Mouse (Mus musculus) ES-E14 (cell line): ENCODE data around the gene Akap7. TPM values are rescaled to one million over a fixed set of nuclear protein-coding genes. Genes with fewer than 3 reads are reported as not detected.

ENCODE experiments used
- DNase-seq: peaks from one replicate; pipeline ENCODE4 v3.0.0-alpha.2; 2013; ENCODE audit warnings: low read depth, low spot score
- H3K27ac ChIP-seq: 2 replicates; pipeline ENCODE4 v1.5.1; 2012; ENCODE audit warnings: low read depth, mild to moderate bottlenecking, low read length, moderate library complexity, mixed read lengths; ENCODE audit not compliant: poor library complexity, insufficient read depth, severe bottlenecking
- H3K36me3 ChIP-seq: 2 replicates; pipeline ENCODE4 v1.6.1; 2012; ENCODE audit warnings: mild to moderate bottlenecking, low read length, moderate library complexity, mixed read lengths; ENCODE audit not compliant: control insufficient read depth, poor library complexity, insufficient read depth, severe bottlenecking
- H3K4me1 ChIP-seq, 2 experiments: fragments of 150-350 bp in 1 of 2; sonication (generic) in 1 of 2; 2 replicates each; pipeline ENCODE4 v1.6.1; 2012; ENCODE audit warnings: low read length in 2 of 2, mild to moderate bottlenecking in 1 of 2, mixed read lengths in 1 of 2; ENCODE audit not compliant: control insufficient read depth in 2 of 2, insufficient read depth in 2 of 2, poor library complexity in 1 of 2
- H3K4me3 ChIP-seq, 2 experiments: fragments of 150-350 bp in 1 of 2; sonication (generic) in 1 of 2; 2 replicates each; pipeline ENCODE4 v1.5.1; 2012; ENCODE audit warnings: low read length in 2 of 2, low read depth in 1 of 2, mild to moderate bottlenecking in 1 of 2, mixed read lengths in 1 of 2; ENCODE audit not compliant: insufficient read depth in 1 of 2, poor library complexity in 1 of 2, severe bottlenecking in 1 of 2
- H3K9ac ChIP-seq: 2 replicates; pipeline ENCODE4 v1.6.1; 2012; ENCODE audit warnings: low read depth, mild to moderate bottlenecking, low read length, mixed read lengths; ENCODE audit not compliant: poor library complexity, insufficient read depth, severe bottlenecking
- H3K9me3 ChIP-seq: fragments of 150-350 bp; sonication (generic); 2 replicates; pipeline ENCODE4 v1.6.1; 2012; ENCODE audit warnings: low read depth, mild to moderate bottlenecking, low read length; ENCODE audit not compliant: control insufficient read depth, insufficient read depth
- CHD2 ChIP-seq: IDR thresholded peaks from 2 replicates; pipeline ENCODE4 v1.6.1; 2014; ENCODE audit warnings: mild to moderate bottlenecking, low read depth, low read length, inconsistent platforms
- HCFC1 ChIP-seq: IDR thresholded peaks from 2 replicates; pipeline ENCODE4 v1.6.1; 2012; ENCODE audit warnings: low read length, inconsistent platforms, borderline replicate concordance; ENCODE audit not compliant: insufficient read depth
- MAFK ChIP-seq: IDR thresholded peaks from 2 replicates; pipeline ENCODE4 v1.6.1; 2014; ENCODE audit warnings: mild to moderate bottlenecking, low read depth, low read length, inconsistent platforms; ENCODE audit not compliant: insufficient read depth
- ZC3H11A ChIP-seq: IDR thresholded peaks from 2 replicates; pipeline ENCODE4 v1.6.1; 2012; ENCODE audit warnings: low read depth, mild to moderate bottlenecking, inconsistent platforms, low read length, borderline replicate concordance
- ZNF384 ChIP-seq: IDR thresholded peaks from 2 replicates; pipeline ENCODE4 v1.6.1; 2012; ENCODE audit warnings: low read depth, low read length, inconsistent platforms
- in situ Hi-C, 2 experiments: fragments of 600-800 bp; cut with MboI; formaldehyde crosslinking; loops; one replicate each; pipeline ENCODE4 v1.15.1; 2025; ENCODE audit warnings: low sequenced_read_pairs in 2 of 2, inconsistent platforms in 1 of 2; ENCODE audit not compliant: unreplicated experiment in 2 of 2
- total RNA-seq: library from RNA; depleted of rRNA; stranded (reverse); fragments of 300-350 nt; gene quantifications from 2 replicates; pipeline ENCODE4 v1.2.3, GENCODE M21; 2012

Gene Akap7
- total RNA-seq, 1 experiment, result 12.8 TPM

DNA sequence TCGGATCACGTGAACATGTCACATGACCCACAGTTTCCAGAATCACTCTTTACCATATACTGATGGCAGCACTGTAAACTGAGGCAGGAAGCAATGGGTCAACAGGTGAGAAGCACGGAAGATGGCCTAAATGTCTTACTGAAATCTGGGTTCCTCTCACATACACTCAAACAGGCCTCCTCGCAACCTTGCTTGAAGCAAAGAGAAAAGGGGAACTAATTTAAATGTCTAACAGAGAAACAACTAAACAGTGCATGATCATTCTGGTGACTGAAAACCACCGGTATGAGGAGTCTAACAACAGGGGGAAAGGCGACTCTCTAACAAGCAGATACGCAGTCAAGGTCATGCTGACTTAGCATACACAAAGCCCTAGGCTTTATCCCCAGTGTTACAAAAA lies 12.7 kb downstream of the Akap7 start:
- TF ChIP-seq ZC3H11A, result no peak
- Histone ChIP-seq H3K9ac (no peak overlapping the region), H3K36me3 (no peaks in the 10 kb centered on the region), H3K4me3 (no peak overlapping the region), H3K9me3 (no peaks in the 10 kb centered on the region), H3K4me1 (peaks cover 6 to 16% of the 10 kb centered on the region in 2 experiments), H3K27ac (no peak overlapping the region)
- in situ Hi-C loops, result no loop called here
- no peak for DNase-seq

DNA sequence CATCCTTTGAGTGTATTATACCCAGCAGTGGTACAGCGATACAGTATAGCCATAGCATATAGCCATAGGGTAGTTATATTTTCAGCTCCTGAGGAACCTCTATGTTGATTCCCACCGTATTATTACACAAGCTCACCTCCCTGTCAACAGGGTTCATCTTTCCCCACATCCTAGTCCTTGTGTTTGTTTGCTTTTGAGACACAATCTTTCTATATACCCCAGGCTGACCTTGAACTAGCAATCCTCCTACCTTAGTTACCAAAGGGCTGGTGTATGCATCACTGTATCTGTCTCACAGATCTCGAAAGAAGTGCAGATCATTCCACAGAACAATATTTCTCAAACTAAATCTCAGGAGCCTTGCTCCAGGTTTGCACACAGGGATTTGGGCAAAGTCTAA lies 13.9 kb downstream of the Akap7 start:
- Histone ChIP-seq H3K36me3 (no peaks in the 10 kb centered on the region), H3K4me1 (peaks cover 6 to 16% of the 10 kb centered on the region in 2 experiments), H3K9ac (no peak overlapping the region), H3K4me3 (no peak overlapping the region), H3K9me3 (no peaks in the 10 kb centered on the region), H3K27ac (no peak overlapping the region)
- TF ChIP-seq ZC3H11A (no peak), CHD2 (no peak), HCFC1 (no peak), ZNF384 (no peak), MAFK (no peak)
- in situ Hi-C loops, result no loop called here
- no peak for DNase-seq

DNA sequence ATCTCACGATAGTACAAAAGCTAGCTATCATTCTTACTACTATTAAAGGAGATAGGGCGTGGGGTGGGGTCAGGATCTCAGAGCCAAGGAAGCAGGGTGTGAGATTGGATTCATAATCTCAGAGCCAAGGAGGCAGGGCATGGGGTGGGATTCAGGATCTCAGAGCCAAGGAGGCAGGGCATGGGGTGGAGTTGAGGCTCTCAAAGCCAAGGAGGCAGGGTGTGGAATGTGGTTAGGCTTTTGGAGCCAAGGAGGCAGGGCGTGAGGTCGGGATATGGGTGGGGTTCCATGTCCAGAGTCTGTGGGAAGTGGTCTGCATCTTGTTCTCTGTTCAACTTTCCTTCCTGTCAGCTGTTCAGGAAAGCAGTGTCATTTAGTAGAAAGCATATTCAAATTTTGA lies 16.6 kb downstream of the Akap7 start:
- H3K4me1 ChIP-seq, result peaks cover 2 to 11% of the 10 kb centered on the region in 2 experiments; a peak in 1 of 4 replicates
- TF ChIP-seq MAFK (no peak), HCFC1 (no peak), ZC3H11A (no peak), CHD2 (no peak), ZNF384 (no peak)
- no peak for DNase-seq
- H3K36me3 ChIP-seq, result no peaks in the 10 kb centered on the region
- no peaks in the 10 kb centered on the region for H3K9me3 ChIP-seq
- in situ Hi-C loops, result no loop called here
- no peak overlapping the region for H3K4me3 ChIP-seq
- H3K27ac ChIP-seq, result no peak overlapping the region
- H3K9ac ChIP-seq, result no peak overlapping the region

DNA sequence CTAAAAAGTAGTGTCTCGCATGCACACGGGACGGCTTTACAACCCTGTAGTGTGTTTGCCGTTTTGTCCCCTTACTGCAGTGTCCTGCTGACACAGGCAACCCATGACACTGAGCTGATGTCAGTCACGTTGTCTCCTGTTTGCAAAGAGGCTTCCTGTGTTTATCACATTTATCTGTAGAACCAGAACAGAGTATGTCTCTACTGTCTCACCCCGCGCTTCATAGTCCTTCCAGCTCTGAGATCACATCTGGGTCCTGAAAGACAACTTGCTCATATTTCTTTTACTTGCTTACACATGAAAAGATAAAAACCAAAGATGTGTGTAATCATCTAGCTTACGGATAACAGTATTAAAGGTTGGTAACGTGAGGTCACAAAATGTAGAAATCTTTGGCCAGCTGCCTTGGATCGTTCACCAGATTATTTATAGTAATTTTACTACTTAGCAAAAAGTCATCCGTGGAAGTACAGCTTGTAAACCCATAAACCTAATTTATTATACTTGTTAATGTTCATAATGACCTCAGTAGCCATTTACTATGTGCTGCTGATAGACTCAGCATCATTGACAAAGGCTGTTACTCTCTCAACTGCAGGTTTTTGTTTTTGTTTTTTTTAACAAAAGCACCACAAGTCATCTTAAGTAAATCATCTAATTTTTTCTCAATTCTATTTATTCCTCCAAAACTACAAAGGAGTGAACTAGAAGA lies 22.4 kb downstream of the Akap7 start:
- H3K9me3 ChIP-seq, result no peaks in the 10 kb centered on the region
- no peak overlapping the region for H3K27ac ChIP-seq
- H3K4me3 ChIP-seq, result no peak overlapping the region
- H3K9ac ChIP-seq, result no peak overlapping the region
- DNase-seq, result no peak
- H3K36me3 ChIP-seq, result peaks cover 2% of the 10 kb centered on the region; the same call in 1 of the 2 replicates
- peaks cover 0 to 2% of the 10 kb centered on the region in 2 experiments; a peak in 1 of 4 replicates for H3K4me1 ChIP-seq
- in situ Hi-C loops, result no loop called here
- TF ChIP-seq CHD2 (no peak), ZC3H11A (no peak), MAFK (no peak), HCFC1 (no peak), ZNF384 (no peak)

DNA sequence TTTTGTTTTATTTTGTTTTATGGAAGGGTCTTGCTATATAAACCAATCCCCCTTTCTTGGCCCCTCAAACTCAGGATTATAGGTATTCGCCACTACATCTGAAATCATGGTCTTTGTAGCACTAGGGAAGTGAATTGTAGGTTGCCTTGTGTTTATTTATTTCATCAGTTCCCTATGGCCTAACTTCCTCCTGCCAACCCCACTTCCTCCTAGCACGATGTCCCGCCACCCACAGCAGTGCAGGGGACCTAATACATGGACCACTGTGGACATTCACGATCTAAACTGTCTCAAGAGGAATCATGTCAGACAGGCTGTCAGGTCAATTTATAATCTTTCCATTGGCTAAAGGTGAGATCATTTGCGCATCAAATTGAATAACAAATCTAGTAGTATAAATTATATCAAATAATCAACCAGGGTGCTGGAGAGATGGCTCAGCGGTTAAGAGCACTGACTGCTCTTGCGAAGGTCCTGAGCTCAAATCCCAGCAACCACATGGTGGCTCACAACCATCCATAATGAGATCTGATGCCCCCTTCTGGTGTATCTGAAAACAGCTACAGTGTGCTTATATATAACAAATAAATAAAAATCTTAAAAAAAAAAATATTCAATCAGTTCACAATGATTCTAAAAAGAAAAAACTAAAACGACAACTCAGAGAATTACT lies 23.1 kb downstream of the Akap7 start:
- in situ Hi-C loops, result no loop called here
- Histone ChIP-seq H3K27ac (no peak overlapping the region), H3K9ac (no peak overlapping the region), H3K4me1 (peaks cover under 1 to 5% of the 10 kb centered on the region in 2 experiments; a peak in 2 of 4 replicates), H3K36me3 (peaks cover 2% of the 10 kb centered on the region; the same call in 1 of the 2 replicates), H3K9me3 (no peaks in the 10 kb centered on the region), H3K4me3 (no peak overlapping the region)
- DNase-seq, result no peak
- TF ChIP-seq ZNF384 (no peak), ZC3H11A (no peak; the same call in 1 of the 2 replicates), HCFC1 (no peak), MAFK (no peak), CHD2 (no peak)
